Mouse (Mus musculus) bone marrow macrophage, adult 2 months (primary cell): ENCODE data around the gene Ppm1h.

ENCODE experiments used
- CTCF ChIP-seq: IDR thresholded peaks from 2 replicates; pipeline ENCODE4 v1.5.1; 2012; ENCODE audit warnings: low read depth, mild to moderate bottlenecking, low read length, moderate library complexity
- POLR2A ChIP-seq: IDR thresholded peaks from 2 replicates; pipeline ENCODE4 v1.6.1; 2012; ENCODE audit warnings: mild to moderate bottlenecking, low read depth, low read length, borderline replicate concordance

- no peak for TF ChIP-seq CTCF
- no peak for TF ChIP-seq POLR2A
These were observed 312.5 kb downstream of the Ppm1h start for GRCm38 (mm10) chr10:122991053-122991452.
